Mouse (Mus musculus): ENCODE measurements around the gene Trmt112. TPM values are rescaled to one million over a fixed set of nuclear protein-coding genes. Genes with fewer than 3 reads are reported as not detected.

Gene Trmt112
- 103 and 107 TPM in 2 replicates for total RNA-seq (2023)

GRCm38 (mm10) chr19:6909507-6910289 is at the start of gene Trmt112, which contains the start of gene Prdx5:
Gene Trmt112, plus strand, starts transcription at chr19:6909698.
Gene Prdx5, minus strand, starts transcription at chr19:6910106.

GRCm38 (mm10) chr19:6921647-6922567 is 12.4 kb downstream of the Trmt112 start, which contains the start of gene Esrra:
Gene Esrra, minus strand, starts transcription at chr19:6921813.

DNA sequence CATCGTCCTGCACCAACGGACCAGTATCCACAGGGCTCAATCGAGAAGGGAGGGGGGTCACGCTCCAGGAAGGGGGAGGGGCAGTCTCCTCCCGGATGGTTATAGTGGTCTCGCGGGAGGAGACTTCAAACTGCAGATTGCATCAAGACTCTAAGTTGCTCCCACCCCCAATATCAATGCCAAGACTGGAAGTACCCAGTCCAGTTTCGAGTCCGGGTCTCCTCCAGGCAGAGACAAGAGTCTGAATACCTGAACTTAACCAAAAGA is 15.7 kb downstream of the Trmt112 start, which contains the start of gene Catsperz:
Gene Catsperz (minus strand): TSS at position 74 of the 267 bp plus-strand sequence.

GRCm38 (mm10) chr19:6934195-6934977 is 24.9 kb downstream of the Trmt112 start, which contains the start of gene Kcnk4:
Gene Kcnk4, minus strand, starts transcription at chr19:6934515.

DNA sequence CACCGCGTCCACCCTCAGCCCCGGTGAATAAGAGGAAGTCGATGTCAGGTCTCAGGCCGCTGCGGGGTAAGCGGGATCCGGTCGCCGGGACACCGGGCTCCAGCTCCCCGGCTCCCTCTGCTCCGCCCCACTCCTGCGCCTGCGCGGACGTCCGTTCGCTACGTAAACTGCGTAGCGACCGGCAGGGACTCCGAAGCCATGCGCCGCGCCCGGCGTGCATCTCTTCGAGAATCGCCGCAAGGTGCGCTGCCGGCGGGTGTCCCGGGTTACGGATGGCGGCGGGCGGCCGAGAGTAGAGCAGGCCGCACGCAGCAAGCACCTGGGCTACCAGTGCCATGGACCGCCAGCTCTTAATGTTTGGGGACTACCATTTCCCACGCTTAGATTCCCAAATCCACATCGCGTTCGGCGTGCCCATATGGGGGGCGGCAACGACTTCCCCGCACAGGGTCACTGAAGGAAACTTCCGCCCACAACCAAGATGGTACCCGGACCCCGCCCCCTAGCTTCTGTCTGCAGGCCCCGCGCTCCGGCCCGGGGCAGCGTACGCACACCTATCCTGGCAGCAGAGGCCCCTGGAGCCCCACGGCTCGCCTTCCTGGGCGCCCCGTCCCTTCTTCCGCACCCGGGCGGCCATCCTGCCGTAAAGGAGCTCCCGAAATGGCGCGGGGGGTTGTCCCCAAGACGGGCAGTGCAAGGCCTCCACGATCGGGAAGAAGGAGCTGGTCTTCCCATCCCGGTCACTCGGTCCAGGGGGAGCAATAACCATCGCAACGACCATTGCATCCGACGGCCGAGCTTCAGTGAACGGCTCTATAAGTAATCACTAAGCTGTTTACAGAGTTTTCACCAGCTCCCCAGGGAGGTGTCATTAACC is 32.1 kb downstream of the Trmt112 start, which contains the start of gene Bad:
Gene Bad (plus strand): TSS at position 490 of the 877 bp plus-strand sequence.

DNA sequence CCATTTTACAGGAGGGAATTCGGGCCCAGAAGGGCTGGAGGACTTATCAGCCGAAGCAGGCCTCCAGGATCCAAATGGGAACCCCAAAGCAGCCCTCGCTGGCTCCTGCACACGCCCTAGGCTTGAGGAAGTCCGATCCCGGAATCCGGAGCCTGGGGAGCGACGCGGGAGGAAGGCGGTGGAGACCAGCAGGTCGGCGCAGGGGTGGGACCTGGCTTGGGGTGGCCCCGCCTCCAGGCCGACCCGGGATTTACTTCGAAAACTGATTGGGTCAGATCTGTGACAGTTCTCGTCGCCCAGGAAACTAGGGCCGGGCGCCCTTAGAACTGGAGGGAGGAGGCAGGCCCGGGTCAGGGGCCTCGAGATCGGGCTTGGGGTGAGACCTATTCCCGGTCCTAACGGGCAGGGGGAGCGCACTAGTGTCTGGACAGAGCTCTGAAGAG is 32.8 kb downstream of the Trmt112 start, which contains the start of gene Gpr137:
Gene Gpr137 (minus strand): TSS at position 232 of the 443 bp plus-strand sequence.

Other genes with a start within 250 kb of the Trmt112 start
- gene Rps6ka4, start 69.1 kb upstream of the Trmt112 start, total RNA-seq (2023) = 40.7 and 52.9 TPM in 2 replicates
- 135 and 214 TPM in 2 replicates for gene Ccdc88b, start 51.5 kb upstream of the Trmt112 start, total RNA-seq (2023)
- gene Prdx5, start 408 bp downstream of the Trmt112 start, total RNA-seq (2023) = 1,349 and 1,444 TPM in 2 replicates
- 46.3 and 64.8 TPM in 2 replicates for gene Esrra, start 12.1 kb downstream of the Trmt112 start, total RNA-seq (2023)
- not detected in 2 replicates for gene Catsperz, start 15.7 kb downstream of the Trmt112 start, total RNA-seq (2023)
- gene Kcnk4, start 24.8 kb downstream of the Trmt112 start, total RNA-seq (2023) = not detected in 2 replicates
- gene Bad, start 32.2 kb downstream of the Trmt112 start, total RNA-seq (2023) = 15.1 and 19.9 TPM in 2 replicates
- 24.4 and 33.5 TPM in 2 replicates for gene Gpr137, start 32.8 kb downstream of the Trmt112 start, total RNA-seq (2023)
- gene Ppp1r14b, start 65.3 kb downstream of the Trmt112 start, total RNA-seq (2023) = 27.3 and 37.8 TPM in 2 replicates
- 16.4 and 20.8 TPM in 2 replicates for gene Plcb3, start 66.8 kb downstream of the Trmt112 start, total RNA-seq (2023)
- 24.5 and 26.5 TPM in 2 replicates for gene Fkbp2, start 70.8 kb downstream of the Trmt112 start, total RNA-seq (2023)
- 4.9 and 5.2 TPM in 2 replicates for gene Vegfb, start 78.0 kb downstream of the Trmt112 start, total RNA-seq (2023)
- gene Dnajc4, start 82.9 kb downstream of the Trmt112 start, total RNA-seq (2023) = 21.1 and 22.3 TPM in 2 replicates
- 12.6 and 14.2 TPM in 2 replicates for gene Nudt22, start 86.4 kb downstream of the Trmt112 start, total RNA-seq (2023)
- 1.1 and 2.2 TPM in 2 replicates for gene Trpt1, start 86.4 kb downstream of the Trmt112 start, total RNA-seq (2023)
- gene Fermt3, start 109.8 kb downstream of the Trmt112 start, total RNA-seq (2023) = 210 and 229 TPM in 2 replicates
- gene Stip1, start 130.3 kb downstream of the Trmt112 start, total RNA-seq (2023) = 32.9 and 38.8 TPM in 2 replicates
- 1.2 and 2.3 TPM in 2 replicates for gene Macrod1, start 147.1 kb downstream of the Trmt112 start, total RNA-seq (2023)
- not detected in 2 replicates for gene Flrt1, start 196.0 kb downstream of the Trmt112 start, total RNA-seq (2023)